Mouse (Mus musculus) CH12.LX (cell line): ENCODE measurements around the gene Abcc5. TPM values are rescaled to one million over a fixed set of nuclear protein-coding genes. Genes with fewer than 3 reads are reported as not detected.
A peak's percentile ranks its signal among the peaks of the same experiment; 100 is the strongest.
"Not testable (repeated sequence)": the region's sequence is repeated elsewhere in the genome, so short reads cannot be mapped to it uniquely, and the experiment has no call there.

Experiments
- DNase-seq: peaks from one replicate; pipeline ENCODE4 v3.0.0-alpha.2; 2013; ENCODE audit errors: extremely low read depth
- H3K27ac ChIP-seq: 2 replicates; pipeline ENCODE4 v1.5.1; 2012; ENCODE audit warnings: low read depth, mild to moderate bottlenecking, control low read depth, moderate library complexity; ENCODE audit not compliant: insufficient read depth
- H3K27me3 ChIP-seq: replicated peaks from 2 replicates; pipeline ENCODE3; 2012; ENCODE audit warnings: inconsistent platforms
- H3K36me3 ChIP-seq, 2 experiments: replicated peaks in 1 of 2; 2 replicates each; pipeline versions ENCODE3 to v1.6.1; 2012; ENCODE audit warnings: inconsistent platforms in 1 of 2, low read length in 1 of 2, mild to moderate bottlenecking in 1 of 2, mixed read lengths in 1 of 2, moderate library complexity in 1 of 2; ENCODE audit not compliant: control insufficient read depth in 1 of 2, insufficient read depth in 1 of 2
- H3K4me1 ChIP-seq, 2 experiments: 2 replicates each; pipeline ENCODE4 v1.6.1; 2012; ENCODE audit warnings: inconsistent platforms in 1 of 2, moderate library complexity in 1 of 2; ENCODE audit not compliant: insufficient read depth in 2 of 2, control insufficient read depth in 1 of 2
- H3K4me2 ChIP-seq: 2 replicates; pipeline ENCODE4 v1.6.1; 2012; ENCODE audit warnings: low read depth, mild to moderate bottlenecking, control low read depth; ENCODE audit not compliant: poor library complexity, insufficient read depth, severe bottlenecking
- H3K4me3 ChIP-seq, 3 experiments: fragments of 150-350 bp in 1 of 3; sonication (generic) in 1 of 3; replicated peaks in 1 of 3; 2 replicates each; pipeline versions ENCODE3 to v1.5.1; 2011 to 2012; ENCODE audit warnings: low read depth in 2 of 3, low read length in 2 of 3, mild to moderate bottlenecking in 2 of 3, moderate library complexity in 2 of 3, control low read depth in 1 of 3, improper control_type of control experiment in 1 of 3, inconsistent platforms in 1 of 3, mixed read lengths in 1 of 3; ENCODE audit not compliant: poor library complexity in 1 of 3
- H3K79me2 ChIP-seq: replicated peaks from 2 replicates; pipeline ENCODE4 v1.6.1; 2012; ENCODE audit warnings: mild to moderate bottlenecking, moderate library complexity; ENCODE audit not compliant: control insufficient read depth, poor library complexity, insufficient read depth, severe bottlenecking; ENCODE audit errors: extremely low read depth
- H3K9ac ChIP-seq: 2 replicates; pipeline ENCODE4 v1.6.1; 2012; ENCODE audit warnings: low read depth, mild to moderate bottlenecking, control low read depth, moderate library complexity; ENCODE audit not compliant: insufficient read depth
- H3K9me3 ChIP-seq: replicated peaks from 2 replicates; pipeline ENCODE3; 2012; ENCODE audit warnings: low read length, inconsistent platforms, mixed read lengths
- BHLHE40 ChIP-seq: IDR thresholded peaks from 2 replicates; pipeline ENCODE4 v1.6.1; 2011; ENCODE audit warnings: mild to moderate bottlenecking, low read depth, low read length, improper control_type of control experiment
- CHD2 ChIP-seq: IDR thresholded peaks from 2 replicates; pipeline ENCODE4 v1.6.1; 2011; ENCODE audit warnings: low read length, improper control_type of control experiment
- CTCF ChIP-seq, 2 experiments: IDR thresholded peaks in 1 of 2; conservative IDR thresholded peaks in 1 of 2; 2 replicates each; pipeline ENCODE4 v1.5.1; 2011 to 2012; ENCODE audit warnings: low read depth in 2 of 2, low read length in 2 of 2, improper control_type of control experiment in 1 of 2, inconsistent platforms in 1 of 2, mild to moderate bottlenecking in 1 of 2, moderate library complexity in 1 of 2
- EP300 ChIP-seq: IDR thresholded peaks from 2 replicates; pipeline ENCODE4 v1.6.1; 2011; ENCODE audit warnings: low read length, improper control_type of control experiment
- HCFC1 ChIP-seq: IDR thresholded peaks from 2 replicates; pipeline ENCODE4 v1.6.1; 2012; ENCODE audit warnings: low read depth, mild to moderate bottlenecking, inconsistent platforms, low read length, improper control_type of control experiment
- IRF4 ChIP-seq: IDR thresholded peaks from 2 replicates; pipeline ENCODE4 v1.6.1; 2014; ENCODE audit warnings: low read depth, mild to moderate bottlenecking, inconsistent platforms, low read length, improper control_type of control experiment
- JUN ChIP-seq: IDR thresholded peaks from 2 replicates; pipeline ENCODE4 v1.6.1; 2011; ENCODE audit warnings: low read depth, mild to moderate bottlenecking, low read length, improper control_type of control experiment, moderate library complexity; ENCODE audit not compliant: insufficient read depth
- JUND ChIP-seq: conservative IDR thresholded peaks from 2 replicates; pipeline ENCODE4 v1.6.1; 2011; ENCODE audit warnings: low read depth, low read length, improper control_type of control experiment
- KAT2A ChIP-seq: IDR thresholded peaks from 2 replicates; pipeline ENCODE4 v1.6.1; 2012; ENCODE audit warnings: low read length, improper control_type of control experiment, inconsistent platforms; ENCODE audit not compliant: insufficient replicate concordance
- MAFK ChIP-seq: IDR thresholded peaks from 2 replicates; pipeline ENCODE4 v1.6.1; 2011; ENCODE audit warnings: low read length, improper control_type of control experiment; ENCODE audit not compliant: insufficient replicate concordance
- MAZ ChIP-seq: IDR thresholded peaks from 2 replicates; pipeline ENCODE4 v1.6.1; 2012; ENCODE audit warnings: low read depth, mild to moderate bottlenecking, inconsistent platforms, low read length, improper control_type of control experiment, moderate library complexity
- MEF2A ChIP-seq: IDR thresholded peaks from 2 replicates; pipeline ENCODE4 v1.6.1; 2014; ENCODE audit warnings: low read depth, mild to moderate bottlenecking, inconsistent platforms, low read length, improper control_type of control experiment, borderline replicate concordance
- NRF1 ChIP-seq: IDR thresholded peaks from 2 replicates; pipeline ENCODE4 v1.6.1; 2014; ENCODE audit warnings: low read depth, mild to moderate bottlenecking, inconsistent platforms, low read length, improper control_type of control experiment, moderate library complexity
- PAX5 ChIP-seq: IDR thresholded peaks from 2 replicates; pipeline ENCODE4 v1.6.1; 2012; ENCODE audit warnings: low read length, inconsistent platforms, mixed read lengths
- RAD21 ChIP-seq: IDR thresholded peaks from 2 replicates; pipeline ENCODE4 v1.6.1; 2011; ENCODE audit warnings: low read depth, mild to moderate bottlenecking, low read length, improper control_type of control experiment, moderate library complexity
- TBP ChIP-seq: conservative IDR thresholded peaks from 2 replicates; pipeline ENCODE4 v1.6.1; 2011; ENCODE audit warnings: low read depth, low read length, improper control_type of control experiment
- UBTF ChIP-seq: IDR thresholded peaks from 2 replicates; pipeline ENCODE4 v1.6.1; 2012; ENCODE audit warnings: low read depth, mild to moderate bottlenecking, inconsistent platforms, low read length, improper control_type of control experiment, moderate library complexity
- USF2 ChIP-seq: conservative IDR thresholded peaks from 2 replicates; pipeline ENCODE4 v1.6.1; 2011; ENCODE audit warnings: low read depth, low read length, improper control_type of control experiment
- ZMIZ1 ChIP-seq: IDR thresholded peaks from 2 replicates; pipeline ENCODE4 v1.6.1; 2012; ENCODE audit warnings: low read depth, mild to moderate bottlenecking, inconsistent platforms, low read length, improper control_type of control experiment
- ZNF384 ChIP-seq: IDR thresholded peaks from 2 replicates; pipeline ENCODE4 v1.6.1; 2012; ENCODE audit warnings: low read depth, low read length, improper control_type of control experiment, inconsistent platforms
- dilution Hi-C: fragments of 300-500 bp; cut with MboI; formaldehyde crosslinking; loops from 2 replicates; pipeline ENCODE4 v1.14.3; 2020; ENCODE audit warnings: low sequenced_read_pairs; ENCODE audit not compliant: extremely low pct_unique_long_range_greater_than_20kb, extremely low pct_ligation_motif_present
- in situ Hi-C: fragments of 300-500 bp; cut with MboI; formaldehyde crosslinking; loops from 3 replicates; pipeline ENCODE4 v1.14.3; 2019; ENCODE audit warnings: low sequenced_read_pairs, low pct_ligation_motif_present, low pct_unique_long_range_greater_than_20kb, mixed read lengths
- polyA plus RNA-seq: library from polyadenylated mRNA; unstranded; fragments of >175 nt; gene quantifications from 2 replicates; pipeline ENCODE4 v1.2.1, GENCODE M21; 2012; ENCODE audit warnings: low read depth; ENCODE audit not compliant: insufficient read length
- total RNA-seq, 2 experiments: library from RNA; depleted of rRNA; stranded (reverse); fragments of 300-350 nt in 1 of 2; fragments of >200 nt in 1 of 2; gene quantifications; 2 replicates each; pipeline ENCODE4 v1.2.3; 2012 to 2014

Abcc5 gene
- total and polyA plus RNA-seq, 3 experiments: 23.4 to 28.6 (median 23.8) TPM

DNA sequence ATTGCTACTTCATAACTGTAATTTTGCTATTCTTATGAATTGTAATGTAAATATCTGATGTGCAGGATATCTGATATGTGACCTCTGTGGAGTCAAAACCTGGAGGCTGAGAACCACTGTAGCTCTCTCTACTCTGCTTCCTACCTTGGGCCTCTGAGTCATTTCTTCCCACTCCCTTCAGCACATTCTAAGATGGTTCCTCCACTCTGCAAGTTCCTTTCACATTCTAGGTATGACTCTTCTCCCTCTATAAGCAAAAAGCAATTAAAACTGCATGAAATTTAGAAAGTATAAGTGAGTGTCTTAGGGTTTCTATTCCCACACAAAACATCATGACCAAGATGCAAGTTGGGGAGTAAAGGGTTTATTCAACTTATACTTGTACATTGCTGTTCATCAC lies 38.5 kb upstream of the Abcc5 start:
- in situ Hi-C loops: no loop called here
- TF ChIP-seq BHLHE40 (no peak), PAX5 (no peak), CTCF (conservative IDR thresholded peaks at IDR 0.05 in 1 of 2, IDR thresholded peaks at IDR 0.05 in 1 of 2; ENCODE audit: low read depth in 2 of 2, low read length in 2 of 2) (no peak), CHD2 (no peak), JUND (peak; percentile 69), ZMIZ1 (no peak), TBP (no peak), KAT2A (no peak), ZNF384 (no peak), JUN (peak; percentile 55), IRF4 (peak; percentile 46; the same call in 1 of the 2 replicates), NRF1 (no peak), EP300 (no peak), HCFC1 (no peak), MAFK (no peak), MEF2A (no peak), RAD21 (no peak), MAZ (no peak), USF2 (no peak), UBTF (no peak)
- no peaks in the 10 kb centered on the region for H3K36me3 ChIP-seq
- H3K4me2 ChIP-seq: no peak overlapping the region
- peaks cover 0 to 4% of the 10 kb centered on the region in 2 experiments; a peak in 1 of 4 replicates for H3K4me1 ChIP-seq
- H3K27ac ChIP-seq: no peak overlapping the region
- DNase-seq: peak; percentile 44
- no peaks in the 10 kb centered on the region for H3K9me3 ChIP-seq
- H3K4me3 ChIP-seq: no peak overlapping the region
- no peaks in the 10 kb centered on the region for H3K79me2 ChIP-seq
- dilution Hi-C loops: no loop called here
- H3K27me3 ChIP-seq: no peaks in the 10 kb centered on the region
- no peak overlapping the region for H3K9ac ChIP-seq

- in situ Hi-C loops, dilution Hi-C loops, H3K4me3 ChIP-seq, H3K4me1 ChIP-seq, H3K27me3 ChIP-seq, H3K27ac ChIP-seq, DNase-seq, H3K36me3 ChIP-seq, H3K4me2 ChIP-seq, H3K79me2 ChIP-seq, H3K9ac ChIP-seq, H3K9me3 ChIP-seq: not testable (repeated sequence)
Measured at GRCm38 (mm10) chr16:20458736-20459135, 32.5 kb upstream of the Abcc5 start.
